Mouse (Mus musculus) bone marrow, adult 2 months (tissue): Measurements from ENCODE around the gene Dlg2.

Source experiments
- CTCF ChIP-seq: fragments of 200-500 bp; IDR thresholded peaks from 2 replicates; pipeline ENCODE4 v1.5.1; 2011; ENCODE audit warnings: low read length, control low read depth; ENCODE audit not compliant: control insufficient read depth, insufficient read depth
- POLR2A ChIP-seq: fragments of 200-500 bp; IDR thresholded peaks from 2 replicates; pipeline ENCODE4 v1.6.1; 2011; ENCODE audit warnings: low read depth, mild to moderate bottlenecking, control low read depth, low read length, borderline replicate concordance; ENCODE audit not compliant: control insufficient read depth

DNA sequence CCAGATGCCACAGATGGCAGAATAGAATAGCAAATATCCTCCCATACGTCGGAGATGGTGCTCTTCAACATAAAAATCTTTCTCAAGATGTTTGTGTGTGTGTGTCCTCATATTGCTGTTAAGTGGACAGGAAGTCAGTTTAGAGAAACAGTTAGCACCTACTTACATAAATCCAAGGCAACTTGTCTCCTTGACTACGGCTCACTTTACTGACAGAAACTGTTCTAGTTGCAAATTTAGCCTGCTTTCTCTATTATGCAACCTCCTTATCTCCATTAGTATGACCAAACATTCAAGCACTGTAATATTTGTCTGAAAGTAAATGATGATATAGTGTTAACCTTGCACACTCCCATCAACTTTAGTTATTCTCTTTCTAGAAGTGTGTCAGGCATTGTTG lies 905.8 kb downstream of the Dlg2 start:
- no peak for TF ChIP-seq CTCF
- TF ChIP-seq POLR2A: no peak
